ENCODE assay signal across 25 mouse cellular contexts in genomic region chr10:112051220-112051619, GRCm38 (mm10). TPM values are rescaled to one million over a fixed set of nuclear protein-coding genes. Genes with fewer than 3 reads are reported as not detected.
A peak's percentile ranks its signal among the peaks of the same experiment; 100 is the strongest.
DNase-seq lines count a peak whose midpoint lies in the region; ATAC-seq and TF ChIP-seq lines count a peak whose summit lies in the region.
"Had no signal": no experiment of that assay in that cellular context is flagged by ENCODE, and none has a peak within 500 bp of the region (broad histone marks: within the 10 kb centered on the region; RNA-seq: fewer than 3 reads in every experiment).

No protein-coding gene starts in this region.

- TF ChIP-seq CTCF in Patski (IDR thresholded peaks at IDR 0.05) = peak; percentile 12
- no peak for TF ChIP-seq CTCF in hindbrain, postnatal 0 days (IDR thresholded peaks at IDR 0.05; ENCODE audit: low read depth)

- POLR2A ChIA-PET in Patski (lab: Charles Lee) = no interaction called here

- no peaks in the 10 kb centered on the region for H3K4me1 ChIP-seq in hindbrain, postnatal 0 days (ENCODE audit: insufficient read depth, low read length)
- H3K4me1 ChIP-seq: embryonic facial prominence, embryonic 15.5 days; heart, embryonic 13.5 days; hindbrain, embryonic 12.5 days; limb, embryonic 10.5 days; liver, embryonic 13.5 days; neural tube, embryonic 15.5 days had no signal

- H3K4me3 ChIP-seq in hindbrain, postnatal 0 days (ENCODE audit: low read length) = no peak overlapping the region
- H3K4me3 ChIP-seq: embryonic facial prominence, embryonic 15.5 days; heart, embryonic 13.5 days; hindbrain, embryonic 12.5 days; limb, embryonic 10.5 days; liver, embryonic 13.5 days; neural tube, embryonic 15.5 days had no signal

- no peaks in the 10 kb centered on the region for H3K36me3 ChIP-seq in hindbrain, postnatal 0 days (ENCODE audit: insufficient read depth, low read length)
- H3K36me3 ChIP-seq: embryonic facial prominence, embryonic 15.5 days; heart, embryonic 13.5 days; hindbrain, embryonic 12.5 days; limb, embryonic 10.5 days; liver, embryonic 13.5 days; neural tube, embryonic 15.5 days had no signal

- H3K4me2 ChIP-seq in hindbrain, postnatal 0 days (ENCODE audit: low read depth, low read length) = no peak overlapping the region
- H3K4me2 ChIP-seq: embryonic facial prominence, embryonic 15.5 days; heart, embryonic 13.5 days; hindbrain, embryonic 12.5 days; liver, embryonic 13.5 days; neural tube, embryonic 15.5 days had no signal

- H3K27me3 ChIP-seq in Patski = no peaks in the 10 kb centered on the region
- H3K27me3 ChIP-seq in hindbrain, postnatal 0 days (ENCODE audit: insufficient read depth, low read length) = no peaks in the 10 kb centered on the region
- H3K27me3 ChIP-seq: embryonic facial prominence, embryonic 15.5 days; heart, embryonic 13.5 days; hindbrain, embryonic 12.5 days; liver, embryonic 13.5 days; neural tube, embryonic 15.5 days had no signal

- CTCF ChIA-PET in Patski (lab: Charles Lee) = no interaction called here

- in situ Hi-C loops in Patski (cut with MboI; ENCODE audit: low pct_unique_long_range_greater_than_20kb) = loop anchor here (5.0 kb wide), 1 partner anchor 111 kb away; the partner anchor contains the start of genes Caps2 and Glipr1l3

- no peak for ATAC-seq in Patski
- peak; percentile 96 for ATAC-seq in megakaryocyte, adult 5-6 weeks (ENCODE audit: poor library complexity, severe bottlenecking)
- no peak for ATAC-seq in hindbrain, postnatal 0 days

- peak; percentile 2 for DNase-seq in lung, postnatal 25 days (ENCODE audit: low spot score)
- no peak for DNase-seq in lung, postnatal 14 days
- DNase-seq in Patski (ENCODE audit: low read depth, low spot score) = no peak
- no peak for DNase-seq in hindbrain, postnatal 0 days (ENCODE audit: low spot score)
- DNase-seq in adrenal gland, postnatal 25 days = no peak
- no peak for DNase-seq in frontal cortex, postnatal 10 days (ENCODE audit: low spot score in 2 of 2)
- DNase-seq: cerebellum, adult 18-20 months; kidney, adult 18-20 months; layer of hippocampus, postnatal 36 days; liver, embryonic 13.5 days; right cerebral cortex, adult 18-20 months; spleen, adult 18-20 months had no signal

- H3K27ac ChIP-seq in hindbrain, postnatal 0 days = no peak overlapping the region
- H3K27ac ChIP-seq: embryonic facial prominence, embryonic 15.5 days; heart, embryonic 13.5 days; hindbrain, embryonic 12.5 days; limb, embryonic 10.5 days; liver, embryonic 13.5 days; macrophage; neural tube, embryonic 15.5 days had no signal

- no peak overlapping the region for H3K9ac ChIP-seq in hindbrain, postnatal 0 days (replicated peaks; ENCODE audit: low read length)
- H3K9ac ChIP-seq: embryonic facial prominence, embryonic 15.5 days; heart, embryonic 13.5 days; hindbrain, embryonic 12.5 days; liver, embryonic 13.5 days; neural tube, embryonic 15.5 days had no signal

- no peaks in the 10 kb centered on the region for H3K9me3 ChIP-seq in hindbrain, postnatal 0 days (ENCODE audit: low read length)
- H3K9me3 ChIP-seq: embryonic facial prominence, embryonic 15.5 days; heart, embryonic 13.5 days; hindbrain, embryonic 12.5 days; limb, embryonic 10.5 days; liver, embryonic 13.5 days; neural tube, embryonic 15.5 days had no signal

RNA-seq across cellular contexts. Expression of gene Glipr1l1, which starts 8.8 kb away (rescaled TPM):
- polyA plus RNA-seq in Patski (2021) = not detected
- total RNA-seq in megakaryocyte, adult 5-6 weeks (2015) = not detected in 2 replicates
- total RNA-seq in megakaryocyte, adult 5-6 weeks (2017) = not detected in 2 replicates
- not detected in 2 replicates for total RNA-seq in hindbrain, postnatal 0 days (2014; rRNA removed)
- not detected in 2 replicates for polyA plus RNA-seq in hindbrain, postnatal 0 days (2015; fragmentation: Nextera tagmentation; extraction: Ambion mirVana)
- total RNA-seq in adrenal gland, postnatal 25 days (2021) = not detected in 2 replicates
- total RNA-seq: adrenal gland, adult 18-20 months; gastrocnemius, postnatal 4 days; layer of hippocampus, postnatal 36 days had no signal
- polyA plus RNA-seq: brain, embryonic 14.5 days; embryonic facial prominence, embryonic 15.5 days; forebrain, embryonic 11.5 days; heart, embryonic 13.5 days; hindbrain, embryonic 12.5 days; large intestine, adult 2 months; limb, embryonic 10.5 days; liver, embryonic 13.5 days; macrophage; neural tube, embryonic 15.5 days had no signal

RNA-seq across cellular contexts. Expression of gene Glipr1l2, which starts 31.9 kb away (rescaled TPM):
- not detected for polyA plus RNA-seq in Patski (2021)
- total RNA-seq in megakaryocyte, adult 5-6 weeks (2015) = not detected in 2 replicates
- total RNA-seq in megakaryocyte, adult 5-6 weeks (2017) = not detected in 2 replicates
- not detected in 2 replicates for total RNA-seq in hindbrain, postnatal 0 days (2014; rRNA removed)
- polyA plus RNA-seq in hindbrain, postnatal 0 days (2015; fragmentation: Nextera tagmentation; extraction: Ambion mirVana) = not detected in 2 replicates
- total RNA-seq in adrenal gland, postnatal 25 days (2021) = not detected in 2 replicates
- total RNA-seq: adrenal gland, adult 18-20 months; gastrocnemius, postnatal 4 days; layer of hippocampus, postnatal 36 days had no signal
- polyA plus RNA-seq: brain, embryonic 14.5 days; cortical plate, adult 2 months; embryonic facial prominence, embryonic 15.5 days; forebrain, embryonic 11.5 days; heart, embryonic 13.5 days; hindbrain, embryonic 12.5 days; large intestine, adult 2 months; limb, embryonic 10.5 days; liver, embryonic 13.5 days; macrophage; neural tube, embryonic 15.5 days had no signal

RNA-seq across cellular contexts. Expression of gene Glipr1, which starts 48.8 kb away (rescaled TPM):
- polyA plus RNA-seq in Patski (2021) = 81.1 TPM
- total RNA-seq in megakaryocyte, adult 5-6 weeks (2015) = 703 and 727 TPM in 2 replicates
- 548 and 598 TPM in 2 replicates for total RNA-seq in megakaryocyte, adult 5-6 weeks (2017)
- total RNA-seq in hindbrain, postnatal 0 days (2014; rRNA removed) = 0.36 TPM in 1 of 2 replicates, not detected in the other
- 0.75 and 1.00 TPM in 2 replicates for polyA plus RNA-seq in hindbrain, postnatal 0 days (2015; fragmentation: Nextera tagmentation; extraction: Ambion mirVana)
- 1.4 TPM in 2 replicates for total RNA-seq in adrenal gland, postnatal 25 days (2021)

Comparison
In these comparisons a context has a peak if more than half of its experiments do, and no peak if none do; other contexts are left out.
1. RNA of gene Glipr1, which starts 48.8 kb away (total RNA-seq): 548 to 727 TPM in megakaryocyte, adult 5-6 weeks; 1.4 TPM in adrenal gland, postnatal 25 days and 0.36 TPM in hindbrain, postnatal 0 days; every median in the first group is over 100 times any median in the second.